Mouse (Mus musculus): ENCODE measurements around the gene Moap1. TPM values are rescaled to one million over a fixed set of nuclear protein-coding genes. Genes with fewer than 3 reads are reported as not detected.

Gene Moap1
- total and polyA plus RNA-seq, 3 experiments, result 8.2 to 8.4 TPM; not detected in 1

Other genes starting within 250 kb of the Moap1 start
- not detected in 2 replicates for gene Chga, start 188.7 kb downstream of the Moap1 start, total RNA-seq (2012; rRNA removed)
- gene Chga, start 188.7 kb downstream of the Moap1 start, polyA plus RNA-seq (2012; ENCODE audit: insufficient read depth in 1 of 2, insufficient read length in 2 of 2, low read depth in 1 of 2, low replicate concordance in 2 of 2, missing spikeins in 1 of 2), result not detected
- gene Itpk1, start 38.7 kb downstream of the Moap1 start, total RNA-seq (2012; rRNA removed), result 10.5 and 12.0 TPM in 2 replicates
- gene Itpk1, start 38.7 kb downstream of the Moap1 start, polyA plus RNA-seq (2012; ENCODE audit: insufficient read depth in 1 of 2, insufficient read length in 2 of 2, low read depth in 1 of 2, low replicate concordance in 2 of 2, missing spikeins in 1 of 2), result 10 to 100 TPM in 1 of 2 experiments, not detected in 1; 25.7 TPM
- 9.0 and 9.3 TPM in 2 replicates for gene Tmem251, start 101 bp upstream of the Moap1 start, total RNA-seq (2012; rRNA removed)
- gene Tmem251, start 101 bp upstream of the Moap1 start, polyA plus RNA-seq (2012; ENCODE audit: insufficient read depth in 1 of 2, insufficient read length in 2 of 2, low read depth in 1 of 2, low replicate concordance in 2 of 2, missing spikeins in 1 of 2), result 10 to 100 TPM; 11.4 to 57.5 TPM
- gene Gm28051, start 14.1 kb upstream of the Moap1 start, total RNA-seq (2012; rRNA removed), result not detected in 2 replicates
- gene Gm28051, start 14.1 kb upstream of the Moap1 start, polyA plus RNA-seq (2012; ENCODE audit: insufficient read depth in 1 of 2, insufficient read length in 2 of 2, low read depth in 1 of 2, low replicate concordance in 2 of 2, missing spikeins in 1 of 2), result not detected
- 33.0 and 33.7 TPM in 2 replicates for gene Gon7, start 14.1 kb upstream of the Moap1 start, total RNA-seq (2012; rRNA removed)
- gene Gon7, start 14.1 kb upstream of the Moap1 start, polyA plus RNA-seq (2012; ENCODE audit: insufficient read depth in 1 of 2, insufficient read length in 2 of 2, low read depth in 1 of 2, low replicate concordance in 2 of 2, missing spikeins in 1 of 2), result 100 to 1,000 TPM in 1 of 2 experiments, 10 to 100 TPM in 1; 31.3 to 129 TPM
- 58.5 and 68.1 TPM in 2 replicates for gene Ubr7, start 14.3 kb upstream of the Moap1 start, total RNA-seq (2012; rRNA removed)
- 10 to 100 TPM in 1 of 2 experiments, not detected in 1; 62.3 TPM for gene Ubr7, start 14.3 kb upstream of the Moap1 start, polyA plus RNA-seq (2012; ENCODE audit: insufficient read depth in 1 of 2, insufficient read length in 2 of 2, low read depth in 1 of 2, low replicate concordance in 2 of 2, missing spikeins in 1 of 2)
- 6.9 and 8.8 TPM in 2 replicates for gene Gm20604, start 15.0 kb upstream of the Moap1 start, total RNA-seq (2012; rRNA removed)
- gene Gm20604, start 15.0 kb upstream of the Moap1 start, polyA plus RNA-seq (2012; ENCODE audit: insufficient read depth in 1 of 2, insufficient read length in 2 of 2, low read depth in 1 of 2, low replicate concordance in 2 of 2, missing spikeins in 1 of 2), result 1 to 10 TPM in 1 of 2 experiments, not detected in 1; 7.9 TPM
- gene Btbd7, start 134.8 kb upstream of the Moap1 start, total RNA-seq (2012; rRNA removed), result 8.4 and 8.5 TPM in 2 replicates
- 10 to 100 TPM in 1 of 2 experiments, not detected in 1; 14.3 TPM for gene Btbd7, start 134.8 kb upstream of the Moap1 start, polyA plus RNA-seq (2012; ENCODE audit: insufficient read depth in 1 of 2, insufficient read length in 2 of 2, low read depth in 1 of 2, low replicate concordance in 2 of 2, missing spikeins in 1 of 2)
- not detected in 2 replicates for gene Cox8c, start 155.7 kb upstream of the Moap1 start, total RNA-seq (2012; rRNA removed)
- gene Cox8c, start 155.7 kb upstream of the Moap1 start, polyA plus RNA-seq (2012; ENCODE audit: insufficient read depth in 1 of 2, insufficient read length in 2 of 2, low read depth in 1 of 2, low replicate concordance in 2 of 2, missing spikeins in 1 of 2), result not detected
- not detected in 2 replicates for gene Unc79, start 205.2 kb upstream of the Moap1 start, total RNA-seq (2012; rRNA removed)
- gene Unc79, start 205.2 kb upstream of the Moap1 start, polyA plus RNA-seq (2012; ENCODE audit: insufficient read depth in 1 of 2, insufficient read length in 2 of 2, low read depth in 1 of 2, low replicate concordance in 2 of 2, missing spikeins in 1 of 2), result under 1 TPM in 1 of 2 experiments, not detected in 1; 0.01 TPM